Mouse (Mus musculus) splenic B cell, adult 2 months (primary cell): Measurements from ENCODE around the gene Ankrd22.
A peak's percentile ranks its signal among the peaks of the same experiment; 100 is the strongest.
"Not testable (repeated sequence)": the region's sequence is repeated elsewhere in the genome, so short reads cannot be mapped to it uniquely, and the experiment has no call there.

ENCODE experiments used
- DNase-seq: peaks from one replicate; pipeline ENCODE4 v3.0.0-alpha.2; 2011; ENCODE audit warnings: low read depth, low spot score
- H3K27me3 ChIP-seq: 2 replicates; pipeline ENCODE4 v1.6.1; 2012; ENCODE audit warnings: mild to moderate bottlenecking, low read length, moderate library complexity, mixed read lengths; ENCODE audit not compliant: control insufficient read depth, poor library complexity, insufficient read depth, severe bottlenecking
- H3K36me3 ChIP-seq: 2 replicates; pipeline ENCODE4 v1.6.1; 2012; ENCODE audit warnings: mild to moderate bottlenecking, low read length, moderate library complexity, mixed read lengths; ENCODE audit not compliant: control insufficient read depth, poor library complexity, insufficient read depth, severe bottlenecking

Ankrd22 gene

GRCm38 (mm10) chr19:34165891-34166290 lies at the start of gene Ankrd22:
Gene Ankrd22 (minus strand): TSS chr19:34166053.
- no peaks in the 10 kb centered on the region for H3K27me3 ChIP-seq
- H3K36me3 ChIP-seq = no peaks in the 10 kb centered on the region
- peak; percentile 46 for DNase-seq

DNA sequence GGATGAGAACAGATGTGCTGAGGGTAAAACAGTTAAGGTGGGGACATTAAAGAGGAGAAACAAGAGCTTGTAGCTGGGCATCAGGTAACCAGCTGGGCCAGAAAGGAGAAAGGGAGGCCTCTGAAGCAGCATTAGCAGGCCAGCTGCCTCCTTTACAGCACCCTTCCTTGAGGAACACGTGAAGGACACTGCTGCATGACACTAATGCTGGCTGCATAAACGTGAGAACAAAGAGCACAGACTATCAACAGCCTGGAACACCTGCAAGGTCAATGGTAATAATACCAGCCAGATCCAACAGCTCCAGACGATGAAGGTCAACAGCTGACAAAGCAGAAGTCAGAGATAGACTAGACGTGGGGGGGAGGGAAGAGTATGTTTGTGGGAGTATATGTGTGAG lies 48.3 kb upstream of the Ankrd22 start:
- H3K27me3 ChIP-seq = no peaks in the 10 kb centered on the region
- DNase-seq = no peak
- H3K36me3 ChIP-seq = no peaks in the 10 kb centered on the region

GRCm38 (mm10) chr19:34213251-34213645 lies 47.4 kb upstream of the Ankrd22 start:
- no peak for DNase-seq
- H3K36me3 ChIP-seq = no peaks in the 10 kb centered on the region
- H3K27me3 ChIP-seq = no peaks in the 10 kb centered on the region

- DNase-seq = no peak
These were observed 46.8 kb upstream of the Ankrd22 start for GRCm38 (mm10) chr19:34212489-34213250.

GRCm38 (mm10) chr19:34210841-34211240 lies 45.0 kb upstream of the Ankrd22 start:
- Histone ChIP-seq H3K36me3 (no peaks in the 10 kb centered on the region), H3K27me3 (no peaks in the 10 kb centered on the region)
- no peak for DNase-seq

More at GRCm38 (mm10) chr19:34212489-34213250, 46.8 kb upstream of the Ankrd22 start:
- no peaks in the 10 kb centered on the region for H3K27me3 ChIP-seq
- no peaks in the 10 kb centered on the region for H3K36me3 ChIP-seq

- no peak for DNase-seq
- Histone ChIP-seq H3K36me3 (no peaks in the 10 kb centered on the region), H3K27me3 (no peaks in the 10 kb centered on the region)
These were observed 44.2 kb upstream of the Ankrd22 start for GRCm38 (mm10) chr19:34209930-34210581.

DNA sequence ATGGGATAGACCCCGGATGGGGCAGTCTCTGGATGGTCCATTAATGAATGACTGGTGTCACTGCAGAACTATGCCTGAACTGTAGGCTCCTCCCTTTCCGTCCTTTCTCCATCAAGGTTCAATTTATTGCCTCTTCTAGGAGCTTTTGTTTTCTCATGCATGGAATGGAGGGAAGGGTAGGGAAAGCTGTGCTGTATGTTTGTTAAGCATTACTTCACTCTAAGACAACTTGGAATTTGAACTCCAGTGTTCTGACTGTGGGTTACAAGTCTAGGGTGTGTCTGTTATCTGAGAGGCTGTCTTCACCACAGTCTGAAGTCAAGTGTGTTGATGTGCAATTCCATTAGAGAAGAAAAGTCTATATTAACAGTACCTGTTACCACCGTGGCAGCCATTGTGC lies 43.2 kb upstream of the Ankrd22 start:
- no peak for DNase-seq
- Histone ChIP-seq H3K27me3 (no peaks in the 10 kb centered on the region), H3K36me3 (no peaks in the 10 kb centered on the region)

DNA sequence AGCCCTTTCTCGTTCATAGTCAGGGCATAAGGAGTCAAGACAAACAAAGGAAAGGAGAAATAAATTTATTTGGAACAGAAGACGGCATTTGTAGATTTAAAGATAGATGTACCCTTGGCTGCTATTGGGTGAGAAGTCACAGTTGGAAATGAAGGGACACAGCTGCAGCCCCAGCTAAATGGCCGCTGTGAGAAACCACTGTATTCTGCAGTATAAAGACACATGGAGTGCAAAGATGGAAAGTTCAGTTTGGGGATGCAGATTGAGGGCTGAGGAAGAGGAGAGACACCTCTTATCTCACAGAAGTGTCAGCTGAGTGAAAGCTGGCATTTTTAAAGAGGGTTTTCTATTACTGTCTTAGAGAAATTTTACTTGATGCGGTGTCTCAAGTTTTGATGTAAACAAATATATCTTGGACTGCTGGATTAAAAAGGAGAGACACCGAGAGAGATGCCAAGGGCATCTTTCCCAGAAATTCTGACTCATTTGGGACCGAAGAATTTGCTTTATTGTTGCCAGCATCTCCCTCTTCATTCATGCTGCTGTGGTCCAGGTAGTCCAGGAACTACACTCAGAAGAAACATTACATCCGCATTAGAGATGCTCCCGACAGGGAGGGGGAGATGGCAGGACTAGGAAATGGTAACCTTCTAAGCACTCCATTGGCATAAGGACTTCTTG lies 41.0 kb upstream of the Ankrd22 start:
- no peak for DNase-seq
- Histone ChIP-seq H3K27me3 (no peaks in the 10 kb centered on the region), H3K36me3 (no peaks in the 10 kb centered on the region)

- not testable (repeated sequence) for H3K27me3 ChIP-seq, H3K36me3 ChIP-seq
- peak; percentile 36 for DNase-seq
These were observed 40.3 kb upstream of the Ankrd22 start for GRCm38 (mm10) chr19:34206128-34206527.

- Histone ChIP-seq H3K27me3 (no peaks in the 10 kb centered on the region), H3K36me3 (no peaks in the 10 kb centered on the region)
- DNase-seq = no peak
These were observed 36.8 kb upstream of the Ankrd22 start for GRCm38 (mm10) chr19:34202668-34203067.

GRCm38 (mm10) chr19:34199488-34199887 lies 33.6 kb upstream of the Ankrd22 start:
- Histone ChIP-seq H3K36me3 (no peaks in the 10 kb centered on the region), H3K27me3 (no peaks in the 10 kb centered on the region)
- DNase-seq = peak; percentile 58

DNA sequence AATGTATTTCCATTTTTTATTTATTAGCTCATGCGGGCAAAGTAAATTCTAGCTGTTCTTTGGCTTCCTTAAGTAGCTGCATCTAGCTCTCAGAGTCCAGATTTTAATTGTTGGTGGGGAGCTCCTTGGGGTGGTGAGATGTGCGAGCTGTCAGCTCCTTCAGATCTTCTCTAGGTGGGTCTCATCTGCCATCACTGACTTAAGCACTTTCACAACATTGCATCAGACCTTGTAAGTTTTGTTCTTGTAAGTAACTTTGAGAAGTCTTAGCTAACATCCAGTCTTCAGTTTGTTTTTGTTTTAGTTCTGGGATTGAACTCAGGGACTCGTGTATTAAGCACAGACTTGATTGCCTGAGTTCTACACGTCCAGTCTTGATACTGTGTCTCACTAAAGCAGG lies 33.0 kb upstream of the Ankrd22 start:
- no peaks in the 10 kb centered on the region for H3K27me3 ChIP-seq
- H3K36me3 ChIP-seq = no peaks in the 10 kb centered on the region
- no peak for DNase-seq

- Histone ChIP-seq H3K36me3 (no peaks in the 10 kb centered on the region), H3K27me3 (no peaks in the 10 kb centered on the region)
- DNase-seq = no peak
These were observed 32.2 kb upstream of the Ankrd22 start for GRCm38 (mm10) chr19:34198066-34198465.

- Histone ChIP-seq H3K27me3 (no peaks in the 10 kb centered on the region), H3K36me3 (no peaks in the 10 kb centered on the region)
- DNase-seq = no peak
These were observed 29.2 kb upstream of the Ankrd22 start for GRCm38 (mm10) chr19:34195031-34195430.

DNA sequence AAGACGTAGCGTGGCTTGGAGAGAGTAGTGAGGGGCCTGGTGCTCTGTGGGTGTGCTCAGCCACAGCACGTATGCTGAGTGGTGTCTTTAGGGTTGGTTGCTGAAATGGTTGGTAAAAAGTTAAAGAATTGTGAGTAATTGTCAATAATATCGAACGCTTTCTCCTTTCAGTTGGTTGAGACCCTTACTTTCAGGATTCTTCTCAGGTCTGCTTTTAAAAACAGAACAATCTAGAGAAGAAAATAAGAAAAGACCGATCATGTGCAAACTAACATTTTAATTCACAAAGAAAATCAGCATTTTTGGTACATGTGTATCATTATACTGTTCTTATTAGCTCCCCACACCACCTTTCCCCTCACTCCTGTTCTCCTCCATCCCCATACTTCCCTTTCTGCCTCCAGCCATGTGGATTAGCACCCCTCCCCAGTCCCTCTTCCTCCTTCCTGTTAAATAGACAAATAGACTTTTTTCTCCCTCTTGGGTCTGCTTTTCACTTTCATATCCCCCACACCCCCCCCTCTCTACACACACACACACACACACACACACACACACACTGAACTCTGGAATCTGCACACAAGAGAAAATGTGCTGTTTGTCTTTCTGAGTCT lies 28.4 kb upstream of the Ankrd22 start:
- Histone ChIP-seq H3K36me3 (no peaks in the 10 kb centered on the region), H3K27me3 (no peaks in the 10 kb centered on the region)
- DNase-seq = peak; percentile 62
